Mouse (Mus musculus) monocyte, adult 5-6 weeks (primary cell): ENCODE measurements around the gene Tnfrsf25. TPM values are rescaled to one million over a fixed set of nuclear protein-coding genes. Genes with fewer than 3 reads are reported as not detected.

Experiments used
- ATAC-seq: fragments of 153-309, 156-312 bp; replicated peaks from 2 replicates; pipeline ENCODE4 v1.8.0; 2017; ENCODE audit warnings: mild to moderate bottlenecking; ENCODE audit not compliant: low TSS enrichment, insufficient number of reproducible peaks, severe bottlenecking, poor library complexity, low FRiP score
- total RNA-seq: library from RNA; stranded (forward); fragments of 200-1000, 200-491, 200-594 nt; gene quantifications from 3 replicates; pipeline ENCODE4 v1.2.3, GENCODE M21; 2017

The Tnfrsf25 gene
- 1.3 to 4.7 TPM in 2 of 3 replicates, not detected in the other for total RNA-seq

DNA sequence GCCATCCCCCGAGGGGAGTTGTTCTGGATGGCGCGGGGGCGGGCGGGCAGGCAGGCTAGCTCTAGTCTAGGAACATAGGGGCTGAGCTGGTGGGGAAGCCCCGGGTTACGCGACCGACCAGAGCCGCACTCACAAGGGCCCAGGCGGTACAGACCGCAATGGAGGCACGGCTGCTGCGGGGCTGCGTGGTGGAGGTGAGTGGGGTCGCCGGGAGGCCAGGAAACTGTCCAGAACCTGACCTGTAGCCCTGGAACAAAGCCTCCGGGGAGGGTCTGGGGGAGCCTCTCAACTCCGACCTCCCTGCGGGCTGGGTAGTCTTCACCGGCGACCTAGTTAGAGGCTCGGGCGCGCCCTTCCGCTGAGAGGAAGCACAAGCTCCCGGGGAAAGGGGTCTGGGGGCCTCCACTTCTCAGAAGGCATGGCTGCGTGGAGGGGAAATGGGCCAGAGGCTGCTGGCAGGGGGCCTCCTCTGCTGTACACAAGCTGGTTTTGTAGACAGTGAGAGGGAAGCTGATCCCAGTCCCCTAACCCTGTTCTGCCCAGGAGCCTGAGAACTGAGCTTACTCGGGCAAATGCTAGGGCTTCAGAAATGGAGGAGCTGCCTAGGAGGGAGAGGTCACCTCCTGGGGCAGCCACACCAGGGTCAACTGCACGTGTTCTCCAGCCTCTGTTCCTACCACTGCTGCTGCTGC lies at the start of gene Tnfrsf25:
Gene Tnfrsf25, plus strand, starts transcription at position 14 of the 692 bp plus-strand sequence.
- ATAC-seq: no peak

DNA sequence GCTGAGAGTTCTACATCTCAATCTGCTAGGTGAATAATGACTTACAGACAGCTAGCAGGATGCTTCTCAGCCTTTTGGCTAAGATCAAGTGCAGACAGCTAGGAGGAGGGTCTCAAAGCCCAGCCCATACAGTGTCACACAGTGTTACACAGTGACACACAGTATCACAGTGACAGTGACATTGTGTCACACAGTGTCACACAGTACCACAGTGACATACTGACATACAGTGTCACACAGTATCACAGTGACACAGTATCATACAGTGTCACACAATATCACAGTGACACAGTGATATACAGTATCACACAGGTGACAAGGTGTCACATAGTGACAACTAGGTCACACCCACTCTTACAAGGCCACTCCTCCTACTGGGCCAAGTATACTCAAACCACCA lies 48.5 kb upstream of the Tnfrsf25 start:
- 0 out of 2 replicates have a peak, but pooled peaks have one; percentile 14 for ATAC-seq

DNA sequence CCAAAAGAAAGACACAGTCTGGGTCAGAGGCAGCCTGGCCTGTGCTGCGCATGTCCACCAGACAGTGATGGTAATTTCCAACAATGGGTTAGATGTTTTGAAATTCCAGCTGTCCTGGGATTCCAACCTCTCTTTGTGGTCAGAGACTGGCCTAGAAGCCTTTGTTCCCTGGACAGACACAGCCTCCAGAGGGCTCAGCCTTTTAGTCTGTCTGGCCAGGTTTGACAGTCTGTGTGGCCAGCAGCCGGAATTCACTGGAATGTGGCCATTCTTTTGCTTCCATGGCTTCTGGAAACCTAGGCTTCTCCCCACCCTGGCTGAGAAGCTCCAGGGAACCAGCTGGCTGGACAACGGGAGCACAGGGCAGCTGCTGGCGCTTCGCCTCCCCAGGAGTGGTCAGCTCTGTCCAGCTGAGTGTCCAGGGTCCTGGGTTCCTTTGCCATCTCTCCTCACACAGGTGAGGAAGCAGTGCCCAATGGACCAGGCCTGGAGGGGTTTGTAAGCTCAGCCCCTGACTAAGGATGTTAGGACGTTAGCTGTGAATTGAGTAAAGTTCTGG lies 47.5 kb upstream of the Tnfrsf25 start:
- no peak for ATAC-seq

DNA sequence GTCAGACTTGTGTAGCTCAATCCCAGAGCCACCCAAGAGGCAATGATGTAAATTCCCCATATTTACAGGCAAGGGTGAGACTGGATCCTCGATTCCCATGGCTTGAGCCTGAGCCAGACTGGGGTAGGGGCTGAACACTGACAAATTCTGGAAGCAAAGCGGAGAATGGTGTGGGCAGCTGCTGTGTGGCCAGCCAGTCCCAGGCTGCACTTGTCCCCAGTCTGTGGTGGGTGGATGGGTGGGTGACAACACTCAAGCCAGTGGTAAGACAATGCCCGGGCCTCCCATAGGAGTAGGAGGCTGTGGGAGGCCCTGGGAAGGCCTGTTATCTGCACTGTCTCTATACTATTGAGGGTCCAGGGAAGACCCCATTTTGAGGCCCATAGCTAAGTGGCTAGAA lies 46.5 kb upstream of the Tnfrsf25 start:
- ATAC-seq: no peak

DNA sequence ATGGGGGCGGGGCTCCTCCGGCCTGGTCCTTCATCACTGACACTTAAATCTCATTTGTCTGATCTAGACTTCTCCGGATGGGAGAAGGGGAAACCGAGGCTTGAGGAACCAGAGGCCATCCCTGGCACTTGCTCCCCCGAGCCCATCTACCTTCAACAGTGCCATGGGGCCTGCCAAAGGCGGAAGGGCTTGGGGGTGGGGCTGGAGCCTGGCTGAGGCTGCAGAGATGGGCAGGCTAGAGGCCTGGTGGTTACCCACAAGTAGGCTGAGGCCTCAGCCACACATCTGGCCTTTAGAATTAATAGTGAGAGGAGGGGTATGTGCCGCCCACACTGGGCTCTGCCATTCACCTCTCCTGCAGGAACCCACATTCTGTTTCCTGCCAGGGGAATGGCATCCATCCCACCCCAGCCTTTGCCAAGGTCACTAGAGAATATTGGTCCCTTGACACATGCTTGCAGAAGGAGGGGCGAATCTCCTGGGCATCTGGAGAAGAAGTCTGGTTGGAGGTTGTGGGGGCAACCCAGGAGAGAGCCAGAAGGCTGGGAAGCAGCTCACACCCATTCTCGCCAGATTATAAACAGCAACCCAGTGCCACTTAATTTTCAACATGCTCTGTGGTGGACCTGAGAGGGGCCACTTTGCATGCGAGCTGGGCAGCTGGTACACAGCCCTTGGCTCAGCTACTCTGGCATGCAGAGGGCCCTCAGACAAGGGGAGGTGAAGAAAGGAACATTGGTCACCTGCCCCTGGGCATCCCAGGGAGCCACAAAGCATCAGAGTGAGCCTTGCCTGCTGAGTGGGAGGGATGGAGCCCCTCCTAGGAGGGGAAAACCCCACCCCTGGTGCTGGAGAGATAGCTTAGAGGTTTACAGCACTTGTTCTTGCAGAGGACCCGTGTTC lies 45.0 kb upstream of the Tnfrsf25 start:
- ATAC-seq: no peak

DNA sequence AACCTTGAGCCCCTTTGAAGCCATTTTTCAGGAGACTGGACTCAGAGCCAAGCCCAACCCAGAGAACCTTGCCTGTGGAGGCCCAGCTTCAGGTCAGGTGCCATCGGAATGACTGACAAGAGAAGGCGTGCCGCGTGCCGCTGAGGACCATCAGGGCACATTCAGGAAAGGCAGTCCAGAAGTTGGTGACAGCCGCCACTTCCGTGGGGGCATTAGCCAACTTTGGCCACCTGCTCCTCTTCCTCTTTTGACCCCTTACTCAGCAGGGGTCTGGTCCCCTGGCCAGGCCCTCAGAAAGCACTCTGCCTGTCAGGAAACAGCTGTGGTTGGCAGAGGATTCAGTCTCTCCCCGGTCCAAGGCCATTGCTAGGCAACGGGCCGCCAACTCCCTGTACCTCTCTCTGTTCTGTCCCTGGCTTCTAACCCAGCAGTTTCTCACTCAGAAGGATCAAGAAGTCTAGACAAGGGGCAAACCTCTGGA lies 43.6 kb upstream of the Tnfrsf25 start, which contains the start of gene Plekhg5:
Gene Plekhg5, plus strand, starts transcription at position 378 of the 481 bp plus-strand sequence.
- no peak for ATAC-seq

DNA sequence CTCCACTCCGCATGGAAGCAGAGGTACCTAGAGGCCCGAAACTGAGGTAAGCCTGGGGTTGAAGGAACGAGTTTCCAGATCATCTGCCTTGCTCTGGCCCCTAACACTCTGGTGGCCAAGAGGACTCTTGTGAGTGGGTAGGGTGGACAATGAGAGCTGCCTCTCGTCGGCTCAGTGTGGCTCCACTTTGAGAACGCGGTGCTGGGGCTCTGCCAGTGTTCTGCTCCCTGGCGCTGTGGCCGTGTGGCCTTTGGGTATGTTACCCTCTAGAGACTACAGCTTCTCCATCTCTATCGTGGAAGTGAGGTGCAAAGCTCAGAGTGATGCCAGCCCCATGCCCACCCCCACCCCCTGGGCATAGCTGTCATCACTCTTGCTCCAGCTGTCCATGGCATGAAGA lies 43.1 kb upstream of the Tnfrsf25 start:
- ATAC-seq: no peak

DNA sequence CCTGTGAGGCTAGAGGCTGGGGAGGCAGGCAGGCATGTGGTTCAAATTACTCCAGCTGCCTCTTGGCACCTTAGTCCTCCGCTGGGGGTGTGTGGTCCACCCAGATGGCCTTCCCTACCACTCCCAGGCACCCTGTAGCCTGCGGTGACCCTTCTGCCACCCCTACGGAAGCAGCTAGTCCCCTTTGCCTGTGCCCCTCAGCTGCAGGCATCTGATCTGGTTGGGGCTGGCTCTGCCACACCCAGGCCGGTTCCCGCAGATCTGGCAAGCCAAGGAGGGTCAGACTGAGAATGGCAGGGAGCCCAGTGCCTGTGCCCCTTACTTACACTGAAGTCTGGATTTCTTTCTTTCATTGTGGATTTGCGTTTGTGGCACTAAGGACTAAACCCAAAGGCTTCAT lies 42.0 kb upstream of the Tnfrsf25 start:
- no peak for ATAC-seq

DNA sequence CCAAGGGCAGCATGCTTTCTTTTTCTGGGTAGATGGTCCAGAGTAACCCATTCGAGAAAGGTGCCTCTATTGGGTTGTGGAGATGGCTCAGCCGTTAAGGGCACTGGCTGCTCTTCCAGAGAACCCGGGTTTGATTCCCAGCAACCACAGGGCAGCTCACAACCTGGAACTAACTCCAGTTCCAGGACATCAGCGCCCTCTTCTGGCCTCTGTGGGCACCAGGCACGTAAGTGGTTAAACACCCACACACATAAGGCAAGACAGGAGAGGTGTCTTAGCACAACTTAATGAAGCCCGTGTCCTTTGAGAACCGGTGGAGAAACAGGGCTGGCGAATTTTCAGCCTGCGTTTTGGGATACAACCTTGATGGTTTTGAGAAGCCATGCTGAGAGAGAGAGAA lies 41.2 kb upstream of the Tnfrsf25 start:
- no peak for ATAC-seq

DNA sequence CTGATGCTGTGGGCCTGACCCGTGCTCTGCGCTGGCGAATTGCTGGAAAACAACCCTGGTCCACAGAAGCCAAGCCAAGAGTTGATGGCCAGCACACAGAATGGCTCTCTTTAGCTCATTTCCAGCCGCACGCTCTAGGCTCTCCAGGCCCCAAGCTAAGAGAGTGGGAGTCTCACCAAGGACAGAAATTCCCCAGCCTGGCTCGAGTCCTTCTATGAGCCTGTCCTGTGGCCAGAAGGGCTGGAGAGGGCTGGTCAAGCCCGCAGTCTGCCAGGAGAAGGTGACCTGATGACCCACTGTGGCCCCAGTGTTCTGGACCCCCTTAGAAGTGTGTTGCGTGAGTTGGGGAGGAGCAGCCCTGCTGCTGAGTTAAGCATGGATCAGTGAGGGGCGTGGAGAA lies 38.5 kb upstream of the Tnfrsf25 start:
- ATAC-seq: no peak

DNA sequence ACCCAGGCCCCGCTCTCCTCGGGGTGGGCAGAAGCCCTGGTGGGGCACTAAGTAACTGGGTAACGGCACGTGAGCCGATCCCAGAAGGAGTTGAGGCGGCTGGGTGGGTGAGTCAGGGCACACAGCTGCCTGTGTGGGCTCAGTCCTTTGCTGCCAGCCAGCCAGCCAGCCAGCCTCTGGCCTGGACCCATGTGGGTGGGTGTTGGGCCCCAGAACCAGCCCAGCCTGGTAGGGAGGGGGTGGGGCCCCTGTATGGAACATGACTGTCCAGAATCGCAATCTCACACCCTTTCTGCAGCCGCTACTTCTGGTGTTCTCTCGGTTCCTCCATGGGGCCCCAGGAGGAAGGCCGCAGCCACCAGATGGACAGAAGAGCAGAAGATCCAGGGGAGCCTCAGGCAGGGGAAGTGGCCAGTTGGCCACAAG lies 37.6 kb upstream of the Tnfrsf25 start:
- 0 out of 2 replicates have a peak, but pooled peaks have one; percentile 62 for ATAC-seq

DNA sequence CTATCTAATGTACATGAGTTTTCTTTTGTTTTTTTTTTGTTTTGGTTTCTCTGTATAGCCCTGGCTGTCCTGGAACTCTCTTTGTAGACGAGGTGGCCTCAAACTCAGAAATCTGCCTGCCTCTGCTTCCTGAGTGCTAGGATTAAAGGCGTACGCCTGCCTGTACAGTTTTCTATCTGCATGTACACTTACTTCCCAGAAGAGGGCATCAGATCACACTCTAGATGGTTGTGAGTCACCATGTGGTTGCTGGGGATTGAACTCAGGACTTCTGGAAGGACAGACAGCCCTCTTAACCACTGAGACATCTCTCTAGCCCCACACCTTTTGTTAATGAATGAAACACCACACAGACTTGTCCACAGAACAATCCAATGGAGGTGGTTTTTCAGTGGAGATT lies 36.5 kb upstream of the Tnfrsf25 start:
- ATAC-seq: no peak

DNA sequence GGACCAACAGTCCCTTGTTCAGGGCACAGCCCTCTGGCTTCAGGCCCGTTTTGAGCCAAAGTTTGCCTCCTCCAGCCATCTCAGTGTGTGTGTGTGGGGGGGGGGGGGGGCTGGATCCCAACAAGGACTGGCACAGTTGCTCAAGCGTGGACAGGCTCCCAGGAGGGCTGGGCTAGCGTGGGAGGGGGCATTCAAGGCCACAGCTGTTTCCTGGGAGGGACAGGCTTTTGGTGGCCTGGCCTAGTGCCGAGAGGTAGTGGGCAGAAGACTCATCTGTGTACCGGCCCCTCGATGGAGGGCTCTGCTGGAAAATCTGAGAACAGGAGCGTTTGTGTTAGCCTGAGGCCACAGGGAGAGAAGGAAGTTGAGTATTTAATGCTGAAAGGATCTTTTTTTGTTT lies 35.8 kb upstream of the Tnfrsf25 start:
- no peak for ATAC-seq

DNA sequence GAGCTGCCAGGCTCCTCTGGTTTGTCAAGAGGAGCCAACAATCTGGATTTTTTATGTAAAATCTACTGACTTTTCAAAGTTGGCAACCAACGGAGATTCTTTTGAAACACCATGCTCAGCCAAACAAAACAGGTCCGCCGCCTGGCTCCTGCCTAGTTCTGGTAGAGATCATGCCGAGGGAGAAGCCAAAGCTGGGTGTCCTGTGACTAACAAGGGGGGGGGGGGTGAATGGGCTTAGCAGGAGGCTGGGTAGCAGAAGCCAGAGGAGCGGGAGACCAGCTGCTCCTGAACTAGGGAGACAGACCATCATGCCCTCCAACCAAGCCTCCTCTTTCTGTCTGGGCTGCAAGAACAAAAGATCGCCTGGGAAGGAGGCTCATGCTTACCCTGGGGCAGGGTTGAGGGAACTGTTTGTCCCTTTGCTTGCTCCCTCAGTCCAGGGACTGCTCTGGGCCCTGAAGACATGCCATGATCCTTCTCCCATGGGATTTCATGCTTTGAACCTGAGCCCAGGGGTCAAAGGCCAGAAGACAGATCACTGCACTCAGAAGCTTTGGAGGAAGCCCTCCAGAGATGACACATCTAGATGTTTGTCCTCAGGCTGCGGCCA lies 32.0 kb upstream of the Tnfrsf25 start:
- no peak for ATAC-seq

DNA sequence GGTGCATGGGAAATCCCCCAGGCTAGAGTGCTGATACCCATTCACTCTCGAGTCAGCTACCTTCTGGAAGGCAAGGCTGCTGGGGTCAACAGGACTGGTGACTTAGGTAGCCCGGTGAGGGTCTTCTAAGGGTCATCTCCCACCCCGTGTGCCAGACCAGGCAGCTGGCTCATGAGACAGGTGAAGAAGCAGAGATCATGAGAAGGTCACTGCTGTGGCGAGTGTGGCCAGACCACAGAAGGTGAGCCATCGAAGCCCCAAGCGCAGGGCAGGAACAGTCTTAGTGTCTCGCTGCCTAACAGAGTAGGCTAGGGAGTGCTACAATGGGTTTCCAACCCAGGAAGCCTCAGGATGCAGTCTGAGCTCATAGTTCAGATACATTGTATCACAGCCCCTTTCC lies 31.1 kb upstream of the Tnfrsf25 start:
- ATAC-seq: no peak

DNA sequence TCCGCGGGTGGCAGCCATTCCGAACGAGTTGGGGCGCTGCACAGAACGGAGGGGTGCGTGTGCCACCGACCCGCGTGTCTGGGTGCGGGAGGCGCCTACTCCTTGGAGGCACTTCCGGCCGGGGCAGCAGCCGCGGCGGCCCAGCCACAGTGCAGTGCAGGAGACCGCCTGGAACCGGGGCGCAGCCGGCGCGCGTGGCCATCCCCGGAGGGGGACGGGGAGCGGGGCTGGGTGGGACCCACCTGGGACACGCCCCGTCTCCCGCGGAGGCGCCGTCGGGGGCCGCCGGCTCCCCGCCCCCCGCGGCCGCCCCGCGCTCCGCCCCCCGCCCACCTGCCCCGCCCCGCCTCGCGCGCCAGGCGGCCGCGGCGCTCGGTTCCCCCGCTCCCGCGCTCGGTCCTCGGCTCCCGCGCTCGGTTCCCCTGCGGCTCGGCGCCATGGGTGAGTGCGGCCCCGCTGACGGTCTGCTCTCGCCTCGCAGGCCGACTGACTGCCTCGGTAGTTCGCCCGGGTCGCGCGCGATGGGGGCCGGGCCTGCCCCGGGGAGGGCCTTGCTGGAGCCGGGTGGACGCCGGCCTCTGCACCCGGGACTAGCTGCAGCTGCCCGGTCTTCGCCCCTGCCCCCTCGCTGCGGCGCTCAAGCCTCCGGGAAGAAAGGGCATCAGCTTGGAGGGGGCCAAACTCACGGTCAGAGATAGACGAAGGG lies 29.1 kb upstream of the Tnfrsf25 start:
- no peak for ATAC-seq

DNA sequence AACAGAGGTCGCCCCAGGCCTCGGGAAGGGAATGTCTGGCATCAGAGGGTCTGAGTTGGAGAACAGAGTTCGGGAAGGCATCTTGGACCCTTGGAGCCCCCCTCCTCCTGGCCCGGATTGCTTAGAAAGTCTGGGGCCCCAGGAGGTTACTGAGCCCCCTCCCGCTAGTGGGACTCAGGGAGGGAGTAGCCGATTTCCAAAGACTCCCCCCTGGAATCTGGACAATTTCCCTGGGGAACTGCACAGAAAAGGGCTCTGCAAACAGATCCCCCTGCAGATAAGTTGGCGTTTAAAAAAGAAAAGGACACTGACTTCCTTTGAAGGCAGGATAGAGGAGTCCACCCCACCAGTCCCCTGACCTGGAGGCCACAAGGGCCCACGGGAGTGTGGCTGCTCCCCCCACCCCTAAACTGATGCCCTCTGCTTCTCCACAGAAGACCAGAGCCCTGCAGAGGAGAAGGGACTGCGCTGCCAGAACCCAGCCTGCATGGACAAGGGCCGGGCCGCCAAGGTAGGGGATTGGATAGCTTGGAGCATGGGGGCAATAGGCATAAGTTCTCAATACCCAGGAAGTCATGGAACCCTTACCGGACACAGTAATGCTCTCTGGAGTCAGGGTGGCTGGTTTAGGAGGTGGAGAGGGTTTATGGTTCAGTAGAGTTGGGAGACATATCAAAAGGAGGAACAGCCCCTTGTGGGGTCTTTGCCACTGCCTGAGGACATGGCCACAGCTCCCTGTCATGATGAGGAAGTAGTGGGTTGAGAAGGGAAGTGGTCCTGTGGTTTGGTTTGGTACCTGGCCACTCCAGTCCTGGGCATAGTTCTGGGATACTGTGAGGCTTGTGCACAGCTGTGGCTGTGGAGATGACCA lies 28.3 kb upstream of the Tnfrsf25 start:
- 0 out of 2 replicates have a peak, but pooled peaks have one; percentile 33 for ATAC-seq
